Mouse (Mus musculus): ENCODE data around the gene Plekhh2. TPM values are rescaled to one million over a fixed set of nuclear protein-coding genes. Genes with fewer than 3 reads are reported as not detected.

Gene Plekhh2
- polyA plus RNA-seq, 1 experiment = 0.67 TPM

- Histone ChIP-seq H3K4me1 (ENCODE audit: control insufficient read depth, insufficient read depth, insufficient read length, low read length) (peaks cover 6% of the 10 kb centered on the region), H3K4me3 (ENCODE audit: insufficient read depth, low read depth, low read length) (no peak overlapping the region), H3K27ac (replicated peaks; ENCODE audit: low read depth, low read length) (no peak overlapping the region)
These were observed 109.5 kb downstream of the Plekhh2 start for GRCm38 (mm10) chr17:84621209-84621608.

GRCm38 (mm10) chr17:84622028-84622427 lies 110.3 kb downstream of the Plekhh2 start:
- Histone ChIP-seq H3K4me1 (ENCODE audit: control insufficient read depth, insufficient read depth, insufficient read length, low read length) (peaks cover 6% of the 10 kb centered on the region), H3K27ac (replicated peaks; ENCODE audit: low read depth, low read length) (no peak overlapping the region), H3K4me3 (ENCODE audit: insufficient read depth, low read depth, low read length) (no peak overlapping the region)

GRCm38 (mm10) chr17:84622873-84623272 lies 111.2 kb downstream of the Plekhh2 start:
- Histone ChIP-seq H3K4me3 (ENCODE audit: insufficient read depth, low read depth, low read length) (no peak overlapping the region), H3K4me1 (ENCODE audit: control insufficient read depth, insufficient read depth, insufficient read length, low read length) (peaks cover 6% of the 10 kb centered on the region), H3K27ac (replicated peaks; ENCODE audit: low read depth, low read length) (no peak overlapping the region)

- Histone ChIP-seq H3K4me3 (ENCODE audit: insufficient read depth, low read depth, low read length) (peak within 1 kb of the TSS; percentile 63), H3K4me1 (ENCODE audit: control insufficient read depth, insufficient read depth, insufficient read length, low read length) (no peaks in the 10 kb centered on the region), H3K27ac (replicated peaks; ENCODE audit: low read depth, low read length) (no peak within 1 kb of the TSS)
These were observed 114.7 kb downstream of the Plekhh2 start, which contains the start of gene Dync2li1 for GRCm38 (mm10) chr17:84626276-84626856. Dync2li1 (plus strand) TSS chr17:84626496.

GRCm38 (mm10) chr17:84626857-84627305 lies 115.2 kb downstream of the Plekhh2 start:
- Histone ChIP-seq H3K4me1 (ENCODE audit: control insufficient read depth, insufficient read depth, insufficient read length, low read length) (no peaks in the 10 kb centered on the region), H3K4me3 (ENCODE audit: insufficient read depth, low read depth, low read length) (peak overlapping the region; percentile 27; the same call in 1 of the 2 replicates), H3K27ac (replicated peaks; ENCODE audit: low read depth, low read length) (no peak overlapping the region)

GRCm38 (mm10) chr17:84627721-84628120 lies 116.0 kb downstream of the Plekhh2 start:
- no peak overlapping the region for H3K4me3 ChIP-seq (ENCODE audit: insufficient read depth, low read depth, low read length)
- H3K4me1 ChIP-seq (ENCODE audit: control insufficient read depth, insufficient read depth, insufficient read length, low read length) = no peaks in the 10 kb centered on the region
- H3K27ac ChIP-seq (replicated peaks; ENCODE audit: low read depth, low read length) = no peak overlapping the region

- Histone ChIP-seq H3K27ac (replicated peaks; ENCODE audit: low read depth, low read length) (no peak overlapping the region), H3K4me3 (ENCODE audit: insufficient read depth, low read depth, low read length) (no peak overlapping the region), H3K4me1 (ENCODE audit: control insufficient read depth, insufficient read depth, insufficient read length, low read length) (no peaks in the 10 kb centered on the region)
These were observed 116.9 kb downstream of the Plekhh2 start for GRCm38 (mm10) chr17:84628611-84629010.

- H3K27ac ChIP-seq (replicated peaks; ENCODE audit: low read depth, low read length) = no peak overlapping the region
- H3K4me3 ChIP-seq (ENCODE audit: insufficient read depth, low read depth, low read length) = no peak overlapping the region
- no peaks in the 10 kb centered on the region for H3K4me1 ChIP-seq (ENCODE audit: control insufficient read depth, insufficient read depth, insufficient read length, low read length)
These were observed 120.1 kb downstream of the Plekhh2 start for GRCm38 (mm10) chr17:84631836-84632235.

GRCm38 (mm10) chr17:84633443-84633842 lies 121.7 kb downstream of the Plekhh2 start:
- no peaks in the 10 kb centered on the region for H3K4me1 ChIP-seq (ENCODE audit: control insufficient read depth, insufficient read depth, insufficient read length, low read length)
- H3K27ac ChIP-seq (replicated peaks; ENCODE audit: low read depth, low read length) = no peak overlapping the region
- H3K4me3 ChIP-seq (ENCODE audit: insufficient read depth, low read depth, low read length) = no peak overlapping the region

GRCm38 (mm10) chr17:84636328-84636727 lies 124.6 kb downstream of the Plekhh2 start:
- H3K27ac ChIP-seq (replicated peaks; ENCODE audit: low read depth, low read length) = no peak overlapping the region
- H3K4me3 ChIP-seq (ENCODE audit: insufficient read depth, low read depth, low read length) = no peak overlapping the region
- H3K4me1 ChIP-seq (ENCODE audit: control insufficient read depth, insufficient read depth, insufficient read length, low read length) = peaks cover 3% of the 10 kb centered on the region; the same call in 1 of the 2 replicates

GRCm38 (mm10) chr17:84637971-84638370 lies 126.3 kb downstream of the Plekhh2 start:
- no peak overlapping the region for H3K4me3 ChIP-seq (ENCODE audit: insufficient read depth, low read depth, low read length)
- H3K4me1 ChIP-seq (ENCODE audit: control insufficient read depth, insufficient read depth, insufficient read length, low read length) = peaks cover 3% of the 10 kb centered on the region; the same call in 1 of the 2 replicates
- no peak overlapping the region for H3K27ac ChIP-seq (replicated peaks; ENCODE audit: low read depth, low read length)

- peaks cover 3% of the 10 kb centered on the region; the same call in 1 of the 2 replicates for H3K4me1 ChIP-seq (ENCODE audit: control insufficient read depth, insufficient read depth, insufficient read length, low read length)
- H3K4me3 ChIP-seq (ENCODE audit: insufficient read depth, low read depth, low read length) = no peak overlapping the region
- no peak overlapping the region for H3K27ac ChIP-seq (replicated peaks; ENCODE audit: low read depth, low read length)
These were observed 128.2 kb downstream of the Plekhh2 start for GRCm38 (mm10) chr17:84639796-84640378.

- H3K4me3 ChIP-seq (ENCODE audit: insufficient read depth, low read depth, low read length) = no peak overlapping the region
- no peak overlapping the region for H3K27ac ChIP-seq (replicated peaks; ENCODE audit: low read depth, low read length)
- H3K4me1 ChIP-seq (ENCODE audit: control insufficient read depth, insufficient read depth, insufficient read length, low read length) = peaks cover 3% of the 10 kb centered on the region; the same call in 1 of the 2 replicates
These were observed 130.2 kb downstream of the Plekhh2 start for GRCm38 (mm10) chr17:84641893-84642292.

- no peak overlapping the region for H3K4me3 ChIP-seq (ENCODE audit: insufficient read depth, low read depth, low read length)
- no peak overlapping the region for H3K27ac ChIP-seq (replicated peaks; ENCODE audit: low read depth, low read length)
- H3K4me1 ChIP-seq (ENCODE audit: control insufficient read depth, insufficient read depth, insufficient read length, low read length) = peaks cover 3% of the 10 kb centered on the region; the same call in 1 of the 2 replicates
These were observed 130.6 kb downstream of the Plekhh2 start for GRCm38 (mm10) chr17:84642324-84642723.

- Histone ChIP-seq H3K4me3 (ENCODE audit: insufficient read depth, low read depth, low read length) (no peak overlapping the region), H3K4me1 (ENCODE audit: control insufficient read depth, insufficient read depth, insufficient read length, low read length) (no peaks in the 10 kb centered on the region)
These were observed 132.8 kb downstream of the Plekhh2 start for GRCm38 (mm10) chr17:84644292-84645050.

More at GRCm38 (mm10) chr17:84644292-84645050, 132.8 kb downstream of the Plekhh2 start:
- no peak overlapping the region for H3K27ac ChIP-seq (replicated peaks; ENCODE audit: low read depth, low read length)
